Mouse (Mus musculus): Measurements from ENCODE around the gene Slit3. TPM values are rescaled to one million over a fixed set of nuclear protein-coding genes. Genes with fewer than 3 reads are reported as not detected.

Gene Slit3
- total and polyA plus RNA-seq, 2 experiments from 2014 or later: 5.6 to 15.0 TPM

GRCm38 (mm10) chr11:35370705-35371104 is 249.7 kb downstream of the Slit3 start:
- Histone ChIP-seq H3K9ac (no peak overlapping the region), H3K27me3 (ENCODE audit: insufficient read depth, low read length) (no peaks in the 10 kb centered on the region), H3K36me3 (ENCODE audit: insufficient read depth) (no peaks in the 10 kb centered on the region), H3K27ac (ENCODE audit: low read depth, low read length) (no peak overlapping the region), H3K4me3 (ENCODE audit: low read depth, low read length) (no peak overlapping the region), H3K9me3 (ENCODE audit: low read length) (0 out of 2 replicates have a peak, but pooled peaks cover 4% of the 10 kb centered on the region), H3K4me2 (ENCODE audit: low read depth) (no peak overlapping the region), H3K4me1 (ENCODE audit: insufficient read depth) (no peaks in the 10 kb centered on the region; the same call in 1 of the 2 replicates)
- TF ChIP-seq CTCF (IDR thresholded peaks at IDR 0.05; ENCODE audit: low read depth): no peak
- DNase-seq: no peak
- WGBS: 20% methylated on average over 5 of the region's 5 CpGs
- no peak for ATAC-seq

GRCm38 (mm10) chr11:35372410-35372809 is 251.4 kb downstream of the Slit3 start:
- no peak overlapping the region for H3K27ac ChIP-seq (ENCODE audit: low read depth, low read length)
- no peak for ATAC-seq
- peak; percentile 25; the same call in 1 of the 2 replicates for TF ChIP-seq CTCF (IDR thresholded peaks at IDR 0.05; ENCODE audit: low read depth)
- no peaks in the 10 kb centered on the region for H3K36me3 ChIP-seq (ENCODE audit: insufficient read depth)
- DNase-seq: no peak
- H3K9ac ChIP-seq: no peak overlapping the region
- H3K4me3 ChIP-seq (ENCODE audit: low read depth, low read length): no peak overlapping the region
- no peak overlapping the region for H3K4me2 ChIP-seq (ENCODE audit: low read depth)
- H3K27me3 ChIP-seq (ENCODE audit: insufficient read depth, low read length): no peaks in the 10 kb centered on the region
- no peaks in the 10 kb centered on the region for H3K4me1 ChIP-seq (ENCODE audit: insufficient read depth)
- 96% methylated on average over 3 of the region's 3 CpGs for WGBS
- 0 out of 2 replicates have a peak, but pooled peaks cover 4% of the 10 kb centered on the region for H3K9me3 ChIP-seq (ENCODE audit: low read length)

GRCm38 (mm10) chr11:35375072-35375471 is 254.0 kb downstream of the Slit3 start:
- H3K36me3 ChIP-seq (ENCODE audit: insufficient read depth): no peaks in the 10 kb centered on the region
- DNase-seq (no peak), ATAC-seq (no peak)
- no peak overlapping the region for H3K4me2 ChIP-seq (ENCODE audit: low read depth)
- H3K9me3 ChIP-seq (ENCODE audit: low read length): 0 out of 2 replicates have a peak, but pooled peaks cover 4% of the 10 kb centered on the region
- WGBS: 55% methylated on average over 4 of the region's 4 CpGs
- H3K27me3 ChIP-seq (ENCODE audit: insufficient read depth, low read length): no peaks in the 10 kb centered on the region
- no peak overlapping the region for H3K9ac ChIP-seq
- H3K27ac ChIP-seq (ENCODE audit: low read depth, low read length): no peak overlapping the region
- H3K4me3 ChIP-seq (ENCODE audit: low read depth, low read length): no peak overlapping the region
- TF ChIP-seq CTCF (IDR thresholded peaks at IDR 0.05; ENCODE audit: low read depth): no peak
- no peaks in the 10 kb centered on the region for H3K4me1 ChIP-seq (ENCODE audit: insufficient read depth)

DNA sequence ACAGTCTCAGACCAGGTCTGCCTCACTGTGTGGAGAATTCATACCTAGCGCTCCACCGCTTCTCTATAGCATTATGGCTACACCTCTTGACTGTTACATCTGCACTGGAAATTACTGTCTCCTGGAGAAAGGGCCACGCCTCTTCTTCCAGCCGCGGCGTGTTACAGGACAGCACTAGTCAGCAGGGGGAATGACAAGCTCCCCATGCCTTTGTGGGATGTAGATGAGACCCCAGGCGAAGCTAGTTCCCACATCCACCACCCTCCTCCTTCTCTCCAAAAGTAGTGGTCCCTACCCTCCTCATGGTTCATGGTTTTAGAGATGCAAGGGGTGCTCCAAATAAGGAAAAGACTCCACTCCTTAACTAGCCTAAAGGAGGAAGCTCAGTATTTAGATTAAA is 257.8 kb downstream of the Slit3 start:
- DNase-seq: no peak
- Histone ChIP-seq H3K4me1 (ENCODE audit: insufficient read depth) (no peaks in the 10 kb centered on the region), H3K27ac (ENCODE audit: low read depth, low read length) (no peak overlapping the region), H3K9me3 (ENCODE audit: low read length) (no peaks in the 10 kb centered on the region), H3K27me3 (ENCODE audit: insufficient read depth, low read length) (no peaks in the 10 kb centered on the region), H3K4me2 (ENCODE audit: low read depth) (no peak overlapping the region), H3K4me3 (ENCODE audit: low read depth, low read length) (no peak overlapping the region), H3K9ac (no peak overlapping the region), H3K36me3 (ENCODE audit: insufficient read depth) (no peaks in the 10 kb centered on the region)
- TF ChIP-seq CTCF (IDR thresholded peaks at IDR 0.05; ENCODE audit: low read depth): no peak
- 89% methylated on average over 7 of the region's 7 CpGs for WGBS
- ATAC-seq: no peak

- H3K9ac ChIP-seq: no peak overlapping the region
- peak overlapping the region; percentile 33 for H3K4me2 ChIP-seq (ENCODE audit: low read depth)
- H3K27me3 ChIP-seq (ENCODE audit: insufficient read depth, low read length): no peaks in the 10 kb centered on the region
- no peaks in the 10 kb centered on the region for H3K9me3 ChIP-seq (ENCODE audit: low read length)
- TF ChIP-seq CTCF (IDR thresholded peaks at IDR 0.05; ENCODE audit: low read depth): no peak
- DNase-seq: peak; percentile 36
- WGBS: 75% methylated on average over 7 of the region's 7 CpGs
- no peak overlapping the region for H3K4me3 ChIP-seq (ENCODE audit: low read depth, low read length)
- ATAC-seq: peak; percentile 76
- H3K27ac ChIP-seq (ENCODE audit: low read depth, low read length): no peak overlapping the region
- H3K4me1 ChIP-seq (ENCODE audit: insufficient read depth): no peaks in the 10 kb centered on the region
- H3K36me3 ChIP-seq (ENCODE audit: insufficient read depth): no peaks in the 10 kb centered on the region
These were observed 258.4 kb downstream of the Slit3 start for GRCm38 (mm10) chr11:35379407-35379806.

- TF ChIP-seq CTCF (IDR thresholded peaks at IDR 0.05; ENCODE audit: low read depth): no peak
- Histone ChIP-seq H3K9me3 (ENCODE audit: low read length) (no peaks in the 10 kb centered on the region), H3K27ac (ENCODE audit: low read depth, low read length) (no peak overlapping the region), H3K4me1 (ENCODE audit: insufficient read depth) (no peaks in the 10 kb centered on the region), H3K4me2 (ENCODE audit: low read depth) (no peak overlapping the region), H3K9ac (no peak overlapping the region), H3K4me3 (ENCODE audit: low read depth, low read length) (no peak overlapping the region), H3K27me3 (ENCODE audit: insufficient read depth, low read length) (no peaks in the 10 kb centered on the region), H3K36me3 (ENCODE audit: insufficient read depth) (no peaks in the 10 kb centered on the region)
- DNase-seq: no peak
- WGBS: 89% methylated on average over 1 of the region's 1 CpGs
- no peak; the same call in 1 of the 2 replicates for ATAC-seq
These were observed 259.7 kb downstream of the Slit3 start for GRCm38 (mm10) chr11:35380766-35381165.

DNA sequence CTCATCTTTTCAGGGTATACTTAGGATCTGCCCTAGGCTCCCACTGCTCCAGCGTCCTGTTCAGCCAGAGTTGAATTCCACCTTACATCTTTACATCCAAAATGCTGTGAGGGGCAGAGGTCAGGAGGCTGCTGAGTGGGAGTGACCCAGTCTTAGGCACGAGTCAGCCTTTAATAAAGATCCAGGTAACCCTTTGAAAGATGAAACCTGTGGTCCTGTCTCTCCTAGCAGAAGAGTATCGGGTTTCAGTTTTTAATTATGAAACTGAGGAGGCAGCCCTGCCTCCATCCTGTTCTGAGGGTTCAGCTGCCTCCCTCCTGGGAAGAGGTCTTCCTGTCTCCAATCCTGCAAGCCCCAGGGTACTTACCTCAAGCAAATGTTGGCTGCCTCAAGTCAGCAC is 264.4 kb downstream of the Slit3 start:
- no peak overlapping the region for H3K4me2 ChIP-seq (ENCODE audit: low read depth)

More for the DNA sequence above, 264.4 kb downstream of the Slit3 start:
- ATAC-seq: no peak
- H3K9me3 ChIP-seq (ENCODE audit: low read length): no peaks in the 10 kb centered on the region
- no peak for DNase-seq
- no peak overlapping the region for H3K9ac ChIP-seq
- no peaks in the 10 kb centered on the region for H3K4me1 ChIP-seq (ENCODE audit: insufficient read depth)
- no peak for TF ChIP-seq CTCF (IDR thresholded peaks at IDR 0.05; ENCODE audit: low read depth)
- H3K27ac ChIP-seq (ENCODE audit: low read depth, low read length): no peak overlapping the region
- H3K36me3 ChIP-seq (ENCODE audit: insufficient read depth): no peaks in the 10 kb centered on the region
- H3K4me3 ChIP-seq (ENCODE audit: low read depth, low read length): no peak overlapping the region
- no peaks in the 10 kb centered on the region for H3K27me3 ChIP-seq (ENCODE audit: insufficient read depth, low read length)
- WGBS: 36% methylated on average over 3 of the region's 3 CpGs

All from forebrain, postnatal 0 days (tissue).